Mouse (Mus musculus): ENCODE measurements at regions not wholly inside any gene's neighbourhood (a gene's known extent, or its start where the extent isn't known, plus 50 kb on each side); places are given as distances from the start of the nearest gene placed in this dataset.

DNA sequence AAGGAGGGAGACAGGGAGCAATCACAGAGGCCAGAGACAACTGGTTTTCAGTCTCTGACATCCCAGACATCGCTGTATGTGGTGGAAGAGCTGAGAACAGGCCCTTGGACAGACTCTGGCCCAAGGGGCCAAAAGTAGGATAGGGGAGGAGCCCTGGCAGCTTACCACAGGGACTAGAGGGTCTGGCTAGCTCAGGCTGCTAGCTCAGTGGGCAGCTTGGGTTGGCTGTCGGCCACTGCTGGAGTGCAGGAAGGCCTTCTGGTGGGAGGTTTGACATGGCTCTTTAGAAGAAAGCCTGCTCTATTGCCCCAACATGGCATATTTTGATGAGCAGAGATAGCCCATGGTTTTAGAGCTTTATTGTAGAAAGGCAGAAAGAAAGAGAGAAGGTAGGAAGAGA, 575.7 kb downstream of the Nebl start:
- TF ChIP-seq CTCF (IDR thresholded peaks at IDR 0.05; ENCODE audit: extremely low read depth, insufficient read depth, low read length) = no peak
- no peak for TF ChIP-seq POLR2A (IDR thresholded peaks at IDR 0.05; ENCODE audit: extremely low read depth, insufficient read depth, low read length)
